Mouse (Mus musculus) testis, adult 2 months (tissue): ENCODE results near the gene Frmd5. TPM values are rescaled to one million over a fixed set of nuclear protein-coding genes. Genes with fewer than 3 reads are reported as not detected.

ENCODE experiments used
- H3K27ac ChIP-seq: fragments of 200-500 bp; 2 replicates; pipeline ENCODE4 v1.5.1; 2012; ENCODE audit warnings: low read depth, low read length; ENCODE audit not compliant: control insufficient read depth, insufficient read depth
- H3K27me3 ChIP-seq: fragments of 200-500 bp; 2 replicates; pipeline ENCODE4 v1.6.1; 2012; ENCODE audit warnings: mild to moderate bottlenecking, low read length, moderate library complexity; ENCODE audit not compliant: control insufficient read depth, insufficient read depth
- H3K36me3 ChIP-seq: fragments of 200-500 bp; 2 replicates; pipeline ENCODE4 v1.6.1; 2012; ENCODE audit warnings: mild to moderate bottlenecking, low read length; ENCODE audit not compliant: control insufficient read depth, insufficient read depth
- H3K4me1 ChIP-seq: fragments of 200-500 bp; 2 replicates; pipeline ENCODE4 v1.6.1; 2012; ENCODE audit warnings: low read length; ENCODE audit not compliant: control insufficient read depth, insufficient read depth
- H3K4me3 ChIP-seq: fragments of 200-500 bp; 2 replicates; pipeline ENCODE4 v1.5.1; 2012; ENCODE audit warnings: low read depth, mild to moderate bottlenecking, low read length, moderate library complexity, mixed read lengths; ENCODE audit not compliant: control insufficient read depth
- CTCF ChIP-seq: fragments of 200-500 bp; IDR thresholded peaks from 2 replicates; pipeline ENCODE4 v1.5.1; 2012; ENCODE audit warnings: low read depth, mild to moderate bottlenecking, inconsistent platforms, low read length, moderate library complexity; ENCODE audit not compliant: control insufficient read depth, insufficient read depth, insufficient replicate concordance
- POLR2A ChIP-seq: fragments of 200-500 bp; IDR thresholded peaks from 2 replicates; pipeline ENCODE4 v1.6.1; 2012; ENCODE audit warnings: low read depth, mild to moderate bottlenecking, inconsistent platforms, low read length, moderate library complexity; ENCODE audit not compliant: control insufficient read depth
- polyA plus RNA-seq: library from polyadenylated mRNA; depleted of rRNA; stranded (reverse); fragments of >200 nt; gene quantifications from 2 replicates; pipeline ENCODE4 v1.2.3, GENCODE M21; 2012

Frmd5 gene
- polyA plus RNA-seq, 1 experiment = 1.6 TPM

- TF ChIP-seq CTCF (no peak), POLR2A (no peak)
Observed at GRCm38 (mm10) chr2:121733426-121733825, 73.5 kb downstream of the Frmd5 start.

GRCm38 (mm10) chr2:121730486-121730885 lies 76.4 kb downstream of the Frmd5 start:
- Histone ChIP-seq H3K4me1 (no peaks in the 10 kb centered on the region), H3K4me3 (no peak overlapping the region), H3K27me3 (no peaks in the 10 kb centered on the region), H3K36me3 (no peaks in the 10 kb centered on the region), H3K27ac (no peak overlapping the region)
- TF ChIP-seq CTCF (no peak), POLR2A (no peak)

More at GRCm38 (mm10) chr2:121733426-121733825, 73.5 kb downstream of the Frmd5 start:
- no peaks in the 10 kb centered on the region for H3K4me1 ChIP-seq
- H3K27ac ChIP-seq = no peak overlapping the region
- no peaks in the 10 kb centered on the region for H3K36me3 ChIP-seq
- H3K27me3 ChIP-seq = no peaks in the 10 kb centered on the region
- no peak overlapping the region for H3K4me3 ChIP-seq

GRCm38 (mm10) chr2:121728907-121729575 lies 77.8 kb downstream of the Frmd5 start:
- no peak for TF ChIP-seq CTCF
- TF ChIP-seq POLR2A = no peak
- Histone ChIP-seq H3K4me1 (no peaks in the 10 kb centered on the region), H3K36me3 (no peaks in the 10 kb centered on the region), H3K27me3 (no peaks in the 10 kb centered on the region), H3K4me3 (no peak overlapping the region), H3K27ac (no peak overlapping the region)

GRCm38 (mm10) chr2:121724866-121725265 lies 82.0 kb downstream of the Frmd5 start:
- no peaks in the 10 kb centered on the region for H3K27me3 ChIP-seq
- TF ChIP-seq POLR2A (no peak), CTCF (no peak)
- no peak overlapping the region for H3K27ac ChIP-seq
- H3K36me3 ChIP-seq = no peaks in the 10 kb centered on the region
- no peaks in the 10 kb centered on the region for H3K4me1 ChIP-seq
- no peak overlapping the region for H3K4me3 ChIP-seq

GRCm38 (mm10) chr2:121723796-121724195 lies 83.1 kb downstream of the Frmd5 start:
- no peaks in the 10 kb centered on the region for H3K4me1 ChIP-seq
- H3K27me3 ChIP-seq = no peaks in the 10 kb centered on the region
- H3K27ac ChIP-seq = no peak overlapping the region
- no peaks in the 10 kb centered on the region for H3K36me3 ChIP-seq
- H3K4me3 ChIP-seq = no peak overlapping the region
- TF ChIP-seq POLR2A (no peak), CTCF (no peak)

- Histone ChIP-seq H3K4me1 (peaks cover 2% of the 10 kb centered on the region; the same call in 1 of the 2 replicates), H3K36me3 (no peaks in the 10 kb centered on the region), H3K27me3 (no peaks in the 10 kb centered on the region), H3K27ac (no peak overlapping the region), H3K4me3 (no peak overlapping the region)
- no peak for TF ChIP-seq POLR2A
- no peak for TF ChIP-seq CTCF
Observed at GRCm38 (mm10) chr2:121719000-121719399, 87.9 kb downstream of the Frmd5 start.

- no peaks in the 10 kb centered on the region for H3K36me3 ChIP-seq
Observed at GRCm38 (mm10) chr2:121717133-121717532, 89.8 kb downstream of the Frmd5 start.

More at GRCm38 (mm10) chr2:121717133-121717532, 89.8 kb downstream of the Frmd5 start:
- Histone ChIP-seq H3K27ac (no peak overlapping the region), H3K27me3 (no peaks in the 10 kb centered on the region), H3K4me1 (peaks cover 2% of the 10 kb centered on the region; the same call in 1 of the 2 replicates), H3K4me3 (no peak overlapping the region)
- TF ChIP-seq POLR2A = no peak
- TF ChIP-seq CTCF = no peak
